Mouse (Mus musculus) lung, adult 10 weeks (tissue): ENCODE results near the gene Tmc4. TPM values are rescaled to one million over a fixed set of nuclear protein-coding genes. Genes with fewer than 3 reads are reported as not detected.

ENCODE experiments used
- polyA plus RNA-seq: library from polyadenylated mRNA; stranded (reverse); fragments of 350-450 nt; fragmentation: Illumina TruSeq; extraction: RNeasy Lipid Tissue Mini Kit (QIAGEN cat#74804); gene quantifications from one replicate; pipeline ENCODE4 v1.2.3, GENCODE M21; 2014; ENCODE audit warnings: low read depth, low replicate concordance; ENCODE audit not compliant: insufficient read depth

Gene Tmc4
- polyA plus RNA-seq: 31.0 TPM

GRCm38 (mm10) chr7:3677342-3677741 is at the start of gene Tmc4:
Tmc4 (minus strand) TSS chr7:3677553.

GRCm38 (mm10) chr7:3720268-3720667 is 42.9 kb upstream of the Tmc4 start, which contains the start of gene Pirb:
Pirb (minus strand) TSS chr7:3720391.

GRCm38 (mm10) chr7:3703879-3704441 is 26.6 kb upstream of the Tmc4 start, which contains the start of gene Rps9:
Rps9 (plus strand) TSS chr7:3703993.

GRCm38 (mm10) chr7:3692987-3693808 is 15.8 kb upstream of the Tmc4 start, which contains the start of gene Mboat7:
Mboat7 (minus strand) TSS chr7:3693523.

GRCm38 (mm10) chr7:3692382-3692986 is 15.1 kb upstream of the Tmc4 start, which contains the start of gene Tsen34:
Tsen34 (plus strand) TSS chr7:3692863.

GRCm38 (mm10) chr7:3665215-3666114 is 11.9 kb downstream of the Tmc4 start, which contains the start of gene Leng1:
Leng1 (minus strand) TSS chr7:3665840.

GRCm38 (mm10) chr7:3644672-3645487 is 32.5 kb downstream of the Tmc4 start, which contains the start of gene Cnot3:
Cnot3 (plus strand) TSS chr7:3645268.

GRCm38 (mm10) chr7:3629543-3630477 is 47.5 kb downstream of the Tmc4 start, which contains the start of the genes Tfpt and Prpf31:
Tfpt (minus strand) TSS chr7:3629929.
Prpf31 (plus strand) TSS chr7:3629985.

GRCm38 (mm10) chr7:3617242-3617995 is 59.9 kb downstream of the Tmc4 start, which contains the start of gene Ndufa3:
Ndufa3 (plus strand) TSS chr7:3617373.

GRCm38 (mm10) chr7:3616057-3616388 is 61.3 kb downstream of the Tmc4 start, which contains the start of gene Oscar:
Oscar (minus strand) TSS chr7:3616157.

Other genes with a start within 250 kb of the Tmc4 start
- gene Tarm1, start 174.9 kb downstream of the Tmc4 start, polyA plus RNA-seq: 0.51 TPM
- not detected for gene Oscar, start 61.4 kb downstream of the Tmc4 start, polyA plus RNA-seq
- gene Ndufa3, start 60.2 kb downstream of the Tmc4 start, polyA plus RNA-seq: 423 TPM
- gene Tfpt, start 47.6 kb downstream of the Tmc4 start, polyA plus RNA-seq: 18.3 TPM
- gene Prpf31, start 47.6 kb downstream of the Tmc4 start, polyA plus RNA-seq: 23.4 TPM
- 31.9 TPM for gene Cnot3, start 32.3 kb downstream of the Tmc4 start, polyA plus RNA-seq
- gene Leng1, start 11.7 kb downstream of the Tmc4 start, polyA plus RNA-seq: 8.4 TPM
- gene Tsen34, start 15.3 kb upstream of the Tmc4 start, polyA plus RNA-seq: 75.9 TPM
- gene Mboat7, start 16.0 kb upstream of the Tmc4 start, polyA plus RNA-seq: 24.4 TPM
- 2,231 TPM for gene Rps9, start 26.4 kb upstream of the Tmc4 start, polyA plus RNA-seq
- gene Pirb, start 42.8 kb upstream of the Tmc4 start, polyA plus RNA-seq: 14.4 TPM
- 0.52 TPM for gene Gm15448, start 148.1 kb upstream of the Tmc4 start, polyA plus RNA-seq
- 2.8 TPM for gene Pira2, start 167.5 kb upstream of the Tmc4 start, polyA plus RNA-seq
- gene Gm14548, start 220.6 kb upstream of the Tmc4 start, polyA plus RNA-seq: 1.8 TPM
- gene Lilra6, start 237.9 kb upstream of the Tmc4 start, polyA plus RNA-seq: 1.8 TPM